Mouse (Mus musculus) macrophage (primary cell): ENCODE results near the gene Lims1. TPM values are rescaled to one million over a fixed set of nuclear protein-coding genes. Genes with fewer than 3 reads are reported as not detected.

Source experiments
- H3K27ac ChIP-seq: fragments of 350-480 bp; formaldehyde crosslinking; 2 replicates; pipeline ENCODE4 v1.9.0; 2021
- H3K36me3 ChIP-seq: fragments of 350-480 bp; formaldehyde crosslinking; 2 replicates; pipeline ENCODE4 v1.9.0; 2021; ENCODE audit errors: inconsistent target
- H3K4me3 ChIP-seq: fragments of 350-480 bp; formaldehyde crosslinking; 2 replicates; pipeline ENCODE4 v1.9.0; 2021; ENCODE audit errors: inconsistent target
- H3K79me2 ChIP-seq: fragments of 350-480 bp; formaldehyde crosslinking; 2 replicates; pipeline ENCODE4 v1.9.0; 2021; ENCODE audit errors: inconsistent target
- WGBS: methylation state at CpG from one replicate; pipeline ENCODE4 v1.1.7; 2026; ENCODE audit warnings: inconsistent platforms; ENCODE audit not compliant: missing documents; 5-methylcytosine and 5-hydroxymethylcytosine counted together
- polyA plus RNA-seq: library from polyadenylated mRNA; stranded (reverse); fragments of 250-400 nt; gene quantifications from 3 replicates; pipeline ENCODE4 v1.2.4, GENCODE M21; 2018; ENCODE audit warnings: inconsistent platforms

The Lims1 gene
- polyA plus RNA-seq, 1 experiment from 2014 or later: 41.0 TPM

DNA sequence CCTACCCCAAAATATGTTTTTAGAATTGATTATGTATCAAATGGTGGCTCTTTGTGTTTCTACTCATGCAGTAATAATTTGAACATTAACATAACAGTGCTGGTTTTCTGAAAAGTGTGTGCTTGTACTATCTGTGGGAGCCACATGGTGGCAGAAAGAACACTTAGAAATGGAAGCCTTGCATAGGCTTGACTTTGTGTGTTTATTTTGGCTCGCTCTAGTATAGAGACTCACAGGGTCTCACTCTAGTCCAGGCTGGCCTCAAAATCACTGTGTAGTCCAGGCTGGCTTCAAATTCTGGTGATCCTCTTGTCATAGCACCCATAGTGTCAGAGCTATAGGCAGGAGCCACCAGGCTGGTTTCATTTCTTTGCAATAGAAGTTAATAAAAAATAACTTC, 39.5 kb downstream of the Lims1 start:
- H3K4me3 ChIP-seq: no peak overlapping the region
- H3K27ac ChIP-seq: no peak overlapping the region
- WGBS: 40% methylated on average over 1 of the region's 1 CpGs
- H3K36me3 ChIP-seq: peaks cover 5% of the 10 kb centered on the region
- peaks cover 100% of the 10 kb centered on the region for H3K79me2 ChIP-seq

- Histone ChIP-seq H3K4me3 (no peak overlapping the region), H3K36me3 (peaks cover 5% of the 10 kb centered on the region; the same call in 1 of the 2 replicates), H3K79me2 (peaks cover 98% of the 10 kb centered on the region), H3K27ac (no peak overlapping the region)
- WGBS: 88% methylated on average over 5 of the region's 5 CpGs
These were observed 41.7 kb downstream of the Lims1 start for GRCm38 (mm10) chr10:58364770-58365515.

- Histone ChIP-seq H3K27ac (peak overlapping the region; percentile 45), H3K36me3 (peaks cover 5% of the 10 kb centered on the region; the same call in 1 of the 2 replicates), H3K79me2 (peaks cover 93% of the 10 kb centered on the region), H3K4me3 (no peak overlapping the region)
- WGBS: 73% methylated on average over 7 of the region's 7 CpGs
These were observed 45.8 kb downstream of the Lims1 start for GRCm38 (mm10) chr10:58368791-58369706.

GRCm38 (mm10) chr10:58369707-58370093, 46.4 kb downstream of the Lims1 start:
- H3K4me3 ChIP-seq: no peak overlapping the region
- peaks cover 93% of the 10 kb centered on the region for H3K79me2 ChIP-seq
- peaks cover 5% of the 10 kb centered on the region; the same call in 1 of the 2 replicates for H3K36me3 ChIP-seq
- peak overlapping the region; percentile 71 for H3K27ac ChIP-seq
- WGBS: 60% methylated on average over 1 of the region's 3 CpGs

DNA sequence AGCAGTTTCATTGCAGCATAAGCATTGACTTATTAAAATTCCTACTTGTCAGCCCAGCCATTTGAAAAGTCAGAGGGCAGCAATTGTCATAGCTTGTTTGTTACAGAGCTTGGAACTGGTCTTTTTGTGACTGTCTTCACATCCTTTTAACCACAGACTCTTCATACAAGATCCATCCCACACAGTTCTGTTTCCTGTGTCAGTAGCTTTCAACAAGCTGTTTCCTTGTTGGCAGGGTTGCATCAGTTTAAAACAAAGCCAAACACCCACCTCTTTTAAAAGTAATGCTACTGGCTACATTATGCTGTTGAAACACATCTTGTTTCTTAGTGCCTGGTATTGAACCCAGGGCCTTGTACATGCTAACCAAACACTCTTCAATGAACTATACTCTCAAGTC, 46.9 kb downstream of the Lims1 start:
- Histone ChIP-seq H3K79me2 (peaks cover 93% of the 10 kb centered on the region), H3K36me3 (peaks cover 5% of the 10 kb centered on the region; the same call in 1 of the 2 replicates), H3K4me3 (no peak overlapping the region), H3K27ac (peak overlapping the region; percentile 71)

GRCm38 (mm10) chr10:58370559-58370958, 47.3 kb downstream of the Lims1 start:
- Histone ChIP-seq H3K4me3 (no peak overlapping the region), H3K27ac (peak overlapping the region; percentile 71)

GRCm38 (mm10) chr10:58371279-58371842, 48.1 kb downstream of the Lims1 start:
- Histone ChIP-seq H3K4me3 (no peak overlapping the region), H3K27ac (peak overlapping the region; percentile 71), H3K79me2 (peaks cover 93% of the 10 kb centered on the region), H3K36me3 (peaks cover 5% of the 10 kb centered on the region; the same call in 1 of the 2 replicates)
- 15% methylated on average over 14 of the region's 14 CpGs for WGBS

More at GRCm38 (mm10) chr10:58370559-58370958, 47.3 kb downstream of the Lims1 start:
- Histone ChIP-seq H3K36me3 (peaks cover 5% of the 10 kb centered on the region; the same call in 1 of the 2 replicates), H3K79me2 (peaks cover 93% of the 10 kb centered on the region)

DNA sequence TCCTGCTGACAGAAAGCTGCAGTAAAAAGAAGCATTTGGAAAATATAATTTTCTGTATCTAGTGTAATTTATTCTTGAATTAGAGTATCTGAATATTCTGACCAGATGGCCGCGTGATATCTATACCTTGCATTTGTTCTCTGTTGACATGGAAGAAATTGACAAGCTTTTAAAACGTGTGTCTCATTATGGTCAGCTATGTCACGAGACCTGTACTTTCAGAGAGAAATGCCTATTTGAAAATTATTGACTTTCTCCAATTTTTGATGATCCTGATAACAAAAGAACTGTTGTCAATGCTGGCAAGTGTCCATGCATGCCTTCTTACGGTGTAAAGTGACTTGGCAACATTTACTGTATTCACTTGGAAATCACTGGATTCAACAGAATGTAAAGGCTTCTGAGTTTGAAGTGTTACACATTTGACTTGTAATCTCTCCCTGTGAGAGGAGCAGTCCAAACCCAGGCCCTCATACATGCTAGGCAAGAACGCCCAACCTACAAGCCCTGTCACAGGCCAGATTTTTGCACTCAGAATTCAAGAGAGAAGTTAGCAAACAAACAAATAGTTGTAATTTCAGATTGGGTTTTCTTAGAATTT, 49.3 kb downstream of the Lims1 start:
- no peaks in the 10 kb centered on the region for H3K36me3 ChIP-seq
- no peak overlapping the region for H3K27ac ChIP-seq
- peaks cover 93% of the 10 kb centered on the region for H3K79me2 ChIP-seq
- no peak overlapping the region for H3K4me3 ChIP-seq
- WGBS: 64% methylated on average over 6 of the region's 6 CpGs

GRCm38 (mm10) chr10:58373829-58374228, 50.6 kb downstream of the Lims1 start:
- no peak overlapping the region for H3K27ac ChIP-seq
- H3K79me2 ChIP-seq: peaks cover 93% of the 10 kb centered on the region
- H3K36me3 ChIP-seq: no peaks in the 10 kb centered on the region
- no peak overlapping the region for H3K4me3 ChIP-seq

DNA sequence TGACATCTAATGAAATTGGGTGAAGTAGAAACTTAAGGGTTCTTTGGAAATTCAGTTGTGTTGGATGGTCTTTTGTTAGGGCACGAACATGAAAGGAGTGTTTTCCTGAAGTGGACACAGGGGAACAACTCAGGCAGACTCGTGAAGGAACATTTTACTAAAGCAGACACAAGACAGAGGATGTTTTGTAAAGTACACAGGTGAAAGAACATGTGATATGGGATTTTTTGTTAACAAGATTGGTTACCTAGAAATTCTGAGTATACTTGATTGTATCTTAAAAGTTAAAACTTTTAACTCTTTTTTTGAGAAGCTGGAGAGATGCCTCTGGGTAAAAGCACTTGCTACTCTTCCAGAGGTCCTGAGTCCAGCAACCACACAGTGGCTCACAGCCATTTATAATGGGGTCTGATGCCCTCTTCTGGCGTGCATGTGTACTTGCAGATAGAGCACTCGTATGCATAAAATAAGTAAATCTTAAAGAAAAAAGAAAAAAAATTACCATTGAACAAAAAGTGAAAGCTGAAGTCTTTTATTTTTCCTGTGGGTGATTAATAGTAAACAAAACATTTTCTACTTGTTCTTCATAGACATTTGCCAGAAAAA, 54.4 kb downstream of the Lims1 start:
- Histone ChIP-seq H3K4me3 (no peak overlapping the region), H3K79me2 (peaks cover 96% of the 10 kb centered on the region), H3K27ac (no peak overlapping the region), H3K36me3 (no peaks in the 10 kb centered on the region)
- 41% methylated on average over 4 of the region's 4 CpGs for WGBS

GRCm38 (mm10) chr10:58378380-58378779, 55.1 kb downstream of the Lims1 start:
- H3K36me3 ChIP-seq: no peaks in the 10 kb centered on the region

DNA sequence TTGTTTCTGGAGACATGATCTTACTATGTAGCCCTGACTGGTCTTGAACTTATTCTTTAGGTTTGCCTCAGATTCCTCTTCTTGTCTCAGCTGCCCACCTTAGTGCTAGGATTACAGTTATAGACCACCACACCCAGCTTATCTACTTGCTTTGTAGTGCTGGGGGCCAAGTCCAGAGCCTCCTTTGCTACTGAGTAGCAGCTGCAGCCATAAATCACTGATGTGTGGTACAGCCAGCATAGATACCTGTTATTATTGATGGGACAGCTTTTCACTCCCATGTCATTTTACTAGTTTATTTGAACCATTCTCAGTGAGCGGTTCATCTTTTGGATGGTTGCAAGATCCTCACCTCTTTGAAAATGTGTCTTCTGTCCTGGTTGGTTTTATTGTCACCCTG, 56.4 kb downstream of the Lims1 start:
- Histone ChIP-seq H3K27ac (no peak overlapping the region), H3K36me3 (no peaks in the 10 kb centered on the region), H3K79me2 (peaks cover 92% of the 10 kb centered on the region), H3K4me3 (no peak overlapping the region)
- 92% methylated on average over 1 of the region's 1 CpGs for WGBS

More at GRCm38 (mm10) chr10:58378380-58378779, 55.1 kb downstream of the Lims1 start:
- Histone ChIP-seq H3K4me3 (no peak overlapping the region), H3K27ac (no peak overlapping the region), H3K79me2 (peaks cover 92% of the 10 kb centered on the region)
- 89% methylated on average over 1 of the region's 1 CpGs for WGBS

DNA sequence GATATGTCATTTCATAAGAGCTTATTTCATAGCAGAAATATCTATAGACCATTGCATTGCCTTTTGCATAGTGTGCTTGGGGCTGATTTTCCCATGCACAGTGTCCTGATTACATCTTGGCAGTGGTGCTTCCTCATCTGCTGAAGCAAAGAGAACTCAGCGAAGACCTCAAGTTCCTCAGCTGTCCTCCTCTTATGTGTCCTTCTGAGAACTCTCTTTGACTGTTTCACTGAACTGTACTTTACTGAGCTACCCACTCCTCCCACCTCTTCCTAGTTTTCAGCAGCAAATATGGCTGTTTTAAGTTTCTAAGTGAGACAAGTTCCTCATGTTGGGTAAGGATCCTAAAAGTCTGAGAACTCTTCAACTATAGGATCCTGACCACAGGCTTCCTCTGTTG, 58.6 kb downstream of the Lims1 start:
- 0% methylated on average over 1 of the region's 1 CpGs for WGBS
- H3K4me3 ChIP-seq: no peak overlapping the region
- no peaks in the 10 kb centered on the region for H3K36me3 ChIP-seq
- H3K27ac ChIP-seq: peak overlapping the region; percentile 62
- peaks cover 92% of the 10 kb centered on the region for H3K79me2 ChIP-seq

- 17% methylated on average over 3 of the region's 3 CpGs for WGBS
- no peak overlapping the region for H3K4me3 ChIP-seq
- H3K27ac ChIP-seq: peak overlapping the region; percentile 62
- H3K36me3 ChIP-seq: no peaks in the 10 kb centered on the region
- H3K79me2 ChIP-seq: peaks cover 92% of the 10 kb centered on the region
These were observed 59.4 kb downstream of the Lims1 start for GRCm38 (mm10) chr10:58382621-58383101.
